Mouse (Mus musculus) lung, embryonic 14.5 days (tissue): ENCODE measurements at regions not wholly inside any gene's neighbourhood (a gene's known extent, or its start where the extent isn't known, plus 50 kb on each side); places are given as distances from the start of the nearest gene placed in this dataset.

Experiments
- ATAC-seq: fragments of 200-750 bp; cut with Nextera tagmentation; 2 replicates; pipeline ENCODE4 v1.8.0; 2017; ENCODE audit warnings: mild to moderate bottlenecking, moderate TSS enrichment, moderate library complexity; ENCODE audit not compliant: insufficient read depth
- DNase-seq: peaks from one replicate; pipeline ENCODE4 v3.0.0-alpha.2; 2015
- H3K27ac ChIP-seq: fragments of 300-500 bp; sonication (generic); 2 replicates; pipeline ENCODE4 v1.5.1; 2014; ENCODE audit warnings: low read depth, mild to moderate bottlenecking, moderate library complexity
- H3K27me3 ChIP-seq: fragments of 300-500 bp; sonication (generic); 2 replicates; pipeline ENCODE4 v1.6.1; 2014; ENCODE audit warnings: low read length, control low read depth; ENCODE audit not compliant: insufficient read depth
- H3K36me3 ChIP-seq: fragments of 300-500 bp; sonication (generic); 2 replicates; pipeline ENCODE4 v1.6.1; 2014; ENCODE audit warnings: control low read depth; ENCODE audit not compliant: insufficient read depth
- H3K4me1 ChIP-seq: fragments of 300-500 bp; sonication (generic); 2 replicates; pipeline ENCODE4 v1.6.1; 2014; ENCODE audit warnings: antibody characterized with exemption, control low read depth; ENCODE audit not compliant: insufficient read depth
- H3K4me2 ChIP-seq: fragments of 300-500 bp; sonication (generic); 2 replicates; pipeline ENCODE4 v1.6.1; 2014; ENCODE audit warnings: mild to moderate bottlenecking
- H3K4me3 ChIP-seq: fragments of 300-500 bp; sonication (generic); 2 replicates; pipeline ENCODE4 v1.5.1; 2014; ENCODE audit warnings: low read depth, low read length
- H3K9ac ChIP-seq: fragments of 300-500 bp; sonication (generic); 2 replicates; pipeline ENCODE4 v1.6.1; 2014
- H3K9me3 ChIP-seq: fragments of 300-500 bp; sonication (generic); 2 replicates; pipeline ENCODE4 v1.6.1; 2016; ENCODE audit warnings: low read depth, low read length, control low read depth
- CTCF ChIP-seq: IDR thresholded peaks from 2 replicates; pipeline ENCODE4 v1.5.1; 2016; ENCODE audit warnings: antibody characterized with exemption, low read depth
- WGBS: fragments of 180-500 bp; shearing (Covaris S2); extraction: QIAGEN DNeasy Blood & Tissue Kit; methylation state at CpG from one replicate; pipeline ENCODE4 v1.1.7; 2014; 5-methylcytosine and 5-hydroxymethylcytosine counted together

- TF ChIP-seq CTCF = no peak
- no peak overlapping the region for H3K4me2 ChIP-seq
- no peak for ATAC-seq
These were observed 79.4 kb upstream of the Gm21897 start for GRCm38 (mm10) chr16:15237836-15238235.

DNA sequence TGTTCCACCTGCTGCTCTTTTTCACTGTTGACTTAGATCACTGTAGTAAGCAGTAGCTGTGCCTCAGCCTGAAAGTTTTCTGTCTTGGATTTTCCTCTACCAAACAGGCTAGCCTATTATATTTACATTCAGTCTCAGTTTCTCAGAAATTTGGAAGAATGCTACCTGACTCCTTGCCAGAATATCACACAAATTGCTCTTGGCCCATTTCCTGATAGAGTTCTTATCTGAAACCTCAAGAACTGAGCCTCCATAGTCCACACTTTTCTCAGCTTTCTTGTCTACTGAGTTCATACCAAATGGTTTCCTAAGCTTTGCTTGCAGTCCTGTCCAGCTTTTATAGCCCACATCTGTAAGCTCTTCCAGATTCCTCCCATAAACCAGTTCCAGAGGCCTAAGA lies 78.8 kb upstream of the Gm21897 start:
- peak; percentile 36 for DNase-seq
- Histone ChIP-seq H3K4me2 (no peak overlapping the region), H3K9me3 (no peaks in the 10 kb centered on the region), H3K4me1 (no peaks in the 10 kb centered on the region), H3K4me3 (no peak overlapping the region), H3K36me3 (no peaks in the 10 kb centered on the region), H3K27ac (no peak overlapping the region), H3K9ac (no peak overlapping the region), H3K27me3 (no peaks in the 10 kb centered on the region)
- TF ChIP-seq CTCF = no peak
- no peak for ATAC-seq

More at GRCm38 (mm10) chr16:15237836-15238235, 79.4 kb upstream of the Gm21897 start:
- Histone ChIP-seq H3K9me3 (no peaks in the 10 kb centered on the region), H3K27me3 (no peaks in the 10 kb centered on the region), H3K27ac (no peak overlapping the region), H3K36me3 (no peaks in the 10 kb centered on the region), H3K4me3 (no peak overlapping the region), H3K9ac (no peak overlapping the region), H3K4me1 (no peaks in the 10 kb centered on the region)
- no peak for DNase-seq

DNA sequence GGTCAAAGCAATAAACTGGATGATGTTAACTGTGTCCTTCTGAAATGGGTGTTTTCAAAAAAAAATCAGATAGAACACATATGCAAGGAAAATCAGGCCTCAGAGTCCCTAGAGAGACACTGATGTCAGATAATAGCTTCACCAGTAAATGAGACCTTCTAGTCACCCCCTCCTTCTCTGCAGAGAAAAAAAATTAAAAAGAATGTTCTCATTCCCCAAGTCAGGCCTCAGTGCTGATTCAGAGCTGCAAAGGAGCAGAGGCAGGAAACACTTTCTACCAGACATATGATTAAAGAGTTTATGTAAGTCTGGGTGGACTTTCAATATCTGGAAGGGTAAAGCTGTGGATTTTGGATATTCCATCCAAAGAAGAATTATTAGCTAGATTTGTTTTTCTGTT lies 67.1 kb upstream of the Gm21897 start:
- DNase-seq (no peak), ATAC-seq (no peak)
- Histone ChIP-seq H3K4me3 (no peak overlapping the region), H3K36me3 (no peaks in the 10 kb centered on the region), H3K4me1 (no peaks in the 10 kb centered on the region; the same call in 1 of the 2 replicates), H3K9ac (no peak overlapping the region), H3K27me3 (no peaks in the 10 kb centered on the region), H3K4me2 (no peak overlapping the region), H3K27ac (no peak overlapping the region), H3K9me3 (no peaks in the 10 kb centered on the region)
- no peak for TF ChIP-seq CTCF

GRCm38 (mm10) chr16:15251686-15252085 lies 65.6 kb upstream of the Gm21897 start:
- Histone ChIP-seq H3K9ac (no peak overlapping the region), H3K4me2 (no peak overlapping the region), H3K36me3 (no peaks in the 10 kb centered on the region), H3K4me3 (no peak overlapping the region), H3K4me1 (no peaks in the 10 kb centered on the region; the same call in 1 of the 2 replicates), H3K9me3 (no peaks in the 10 kb centered on the region), H3K27me3 (no peaks in the 10 kb centered on the region), H3K27ac (no peak overlapping the region)
- 50% methylated on average over 2 of the region's 2 CpGs for WGBS
- no peak for TF ChIP-seq CTCF
- 0 out of 2 replicates have a peak, but pooled peaks have one; percentile 73 for ATAC-seq
- peak; percentile 23 for DNase-seq

- Histone ChIP-seq H3K27ac (peak overlapping the region; percentile 75), H3K4me2 (no peak overlapping the region), H3K36me3 (no peaks in the 10 kb centered on the region), H3K9me3 (no peaks in the 10 kb centered on the region), H3K4me1 (no peaks in the 10 kb centered on the region; the same call in 1 of the 2 replicates), H3K27me3 (no peaks in the 10 kb centered on the region), H3K4me3 (no peak overlapping the region), H3K9ac (no peak overlapping the region)
- peak; percentile 85 for ATAC-seq
- 61% methylated on average over 6 of the region's 6 CpGs for WGBS
- 0 out of 2 replicates have a peak, but pooled peaks have one; percentile 11 for TF ChIP-seq CTCF
- DNase-seq = peak; percentile 89
These were observed 64.5 kb upstream of the Gm21897 start for GRCm38 (mm10) chr16:15252666-15253347.

GRCm38 (mm10) chr16:15253348-15253693 lies 63.9 kb upstream of the Gm21897 start:
- Histone ChIP-seq H3K4me1 (no peaks in the 10 kb centered on the region; the same call in 1 of the 2 replicates), H3K27me3 (no peaks in the 10 kb centered on the region), H3K4me2 (no peak overlapping the region), H3K4me3 (no peak overlapping the region), H3K27ac (peak overlapping the region; percentile 75), H3K36me3 (no peaks in the 10 kb centered on the region), H3K9ac (no peak overlapping the region), H3K9me3 (no peaks in the 10 kb centered on the region)
- DNase-seq (no peak), ATAC-seq (peak; percentile 88)
- TF ChIP-seq CTCF = no peak
- 33% methylated on average over 3 of the region's 3 CpGs for WGBS

DNA sequence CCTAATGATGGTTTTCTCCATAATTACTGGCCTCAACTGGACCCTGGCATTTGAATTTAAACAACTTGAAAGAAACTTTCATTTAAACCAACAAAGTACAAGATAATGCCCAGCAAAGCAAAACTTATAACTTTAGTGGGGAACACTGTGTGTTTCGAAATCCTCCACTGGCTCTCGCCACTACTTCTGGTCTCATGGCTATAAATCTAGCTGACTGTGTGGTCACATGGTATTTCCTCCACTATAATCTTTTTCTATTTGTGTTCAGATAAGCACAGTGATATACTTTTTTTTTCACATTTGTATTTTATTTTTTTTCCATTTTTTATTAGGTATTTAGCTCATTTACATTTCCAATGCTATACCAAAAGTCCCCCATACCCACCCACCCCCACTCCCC lies 62.6 kb upstream of the Gm21897 start:
- no peaks in the 10 kb centered on the region for H3K27me3 ChIP-seq
- H3K9ac ChIP-seq = no peak overlapping the region
- no peak overlapping the region for H3K4me3 ChIP-seq
- WGBS = 79% methylated on average over 2 of the region's 2 CpGs
- DNase-seq = peak; percentile 8
- H3K27ac ChIP-seq = no peak overlapping the region
- H3K36me3 ChIP-seq = no peaks in the 10 kb centered on the region
- no peak overlapping the region for H3K4me2 ChIP-seq
- H3K4me1 ChIP-seq = no peaks in the 10 kb centered on the region; the same call in 1 of the 2 replicates
- TF ChIP-seq CTCF = no peak
- ATAC-seq = no peak
- H3K9me3 ChIP-seq = no peaks in the 10 kb centered on the region
